Mouse (Mus musculus) B cell, adult (primary cell): ENCODE data around the gene Htr7. TPM values are rescaled to one million over a fixed set of nuclear protein-coding genes. Genes with fewer than 3 reads are reported as not detected.

Experiments used
- total RNA-seq: library from RNA; stranded (reverse); gene quantifications from 4 replicates; pipeline ENCODE4 v1.2.4, GENCODE M21; 2023; ENCODE audit not compliant: inconsistent age

The Htr7 gene
- not detected in 4 replicates for total RNA-seq

GRCm38 (mm10) chr19:36057231-36057811 lies at the start of gene Htr7:
Gene Htr7, minus strand, starts transcription at chr19:36057507.

GRCm38 (mm10) chr19:36083262-36084225 lies 26.2 kb upstream of the Htr7 start, which contains the start of gene Rpp30:
Gene Rpp30, plus strand, starts transcription at chr19:36083716.

Other genes starting within 250 kb of the Htr7 start
- gene Rpp30, start 26.2 kb upstream of the Htr7 start, total RNA-seq, result 22.0 to 25.7 TPM (median 22.8 TPM) in 4 replicates
- not detected in 4 replicates for gene Ankrd1, start 62.6 kb upstream of the Htr7 start, total RNA-seq